Mouse (Mus musculus) stomach, embryonic 16.5 days (tissue): ENCODE results near the gene Ankdd1b. TPM values are rescaled to one million over a fixed set of nuclear protein-coding genes. Genes with fewer than 3 reads are reported as not detected.

Source experiments
- ATAC-seq: fragments of 200-750 bp; cut with Nextera tagmentation; 2 replicates; pipeline ENCODE4 v1.8.0; 2017; ENCODE audit warnings: moderate number of reproducible peaks, moderate TSS enrichment; ENCODE audit not compliant: insufficient read depth, low FRiP score
- H3K27ac ChIP-seq: fragments of 300-500 bp; sonication (generic); 2 replicates; pipeline ENCODE4 v1.5.1; 2014; ENCODE audit warnings: low read length
- H3K27me3 ChIP-seq: fragments of 300-500 bp; sonication (generic); 2 replicates; pipeline ENCODE4 v1.6.1; 2014; ENCODE audit warnings: low read length, control low read depth, mixed read lengths; ENCODE audit not compliant: control insufficient read depth, insufficient read depth
- H3K36me3 ChIP-seq: fragments of 300-500 bp; sonication (generic); 2 replicates; pipeline ENCODE4 v1.6.1; 2014; ENCODE audit warnings: low read length; ENCODE audit not compliant: control insufficient read depth, insufficient read depth
- H3K4me1 ChIP-seq: fragments of 300-500 bp; sonication (generic); 2 replicates; pipeline ENCODE4 v1.6.1; 2014; ENCODE audit warnings: low read length, control low read depth, mixed read lengths; ENCODE audit not compliant: control insufficient read depth, insufficient read depth
- H3K4me2 ChIP-seq: fragments of 300-500 bp; sonication (generic); 2 replicates; pipeline ENCODE4 v1.6.1; 2014; ENCODE audit warnings: low read depth, low read length, mixed read lengths
- H3K4me3 ChIP-seq: fragments of 300-500 bp; sonication (generic); replicated peaks from 2 replicates; pipeline ENCODE4 v1.5.1; 2014; ENCODE audit warnings: mild to moderate bottlenecking, low read length
- H3K9ac ChIP-seq: fragments of 300-500 bp; sonication (generic); 2 replicates; pipeline ENCODE4 v1.6.1; 2014; ENCODE audit warnings: low read length
- H3K9me3 ChIP-seq: fragments of 300-500 bp; sonication (generic); replicated peaks from 2 replicates; pipeline ENCODE4 v1.6.1; 2016; ENCODE audit warnings: low read length, control low read depth; ENCODE audit not compliant: control insufficient read depth
- WGBS: fragments of 180-500 bp; shearing (Covaris S2); extraction: QIAGEN DNeasy Blood & Tissue Kit; methylation state at CpG from one replicate; pipeline ENCODE4 v1.1.7; 2014; 5-methylcytosine and 5-hydroxymethylcytosine counted together
- polyA plus RNA-seq: library from polyadenylated mRNA; unstranded; fragments of >200 nt; fragmentation: Nextera tagmentation; extraction: Ambion mirVana; gene quantifications from 2 replicates; pipeline ENCODE4 v1.2.1, GENCODE M21; 2015

The Ankdd1b gene
- polyA plus RNA-seq, 1 experiment from 2014 or later = 1.9 TPM

GRCm38 (mm10) chr13:96407040-96407439, 64.0 kb downstream of the Ankdd1b start:
- Histone ChIP-seq H3K36me3 (peaks cover 13% of the 10 kb centered on the region), H3K4me3 (no peak overlapping the region), H3K27ac (no peak overlapping the region), H3K27me3 (no peaks in the 10 kb centered on the region), H3K4me2 (no peak overlapping the region), H3K9me3 (no peaks in the 10 kb centered on the region), H3K9ac (no peak overlapping the region), H3K4me1 (no peaks in the 10 kb centered on the region)
- WGBS = 70% methylated on average over 4 of the region's 4 CpGs
- ATAC-seq = peak; percentile 47; the same call in 1 of the 2 replicates

- no peak overlapping the region for H3K4me2 ChIP-seq
- no peak overlapping the region for H3K9ac ChIP-seq
- no peaks in the 10 kb centered on the region for H3K27me3 ChIP-seq
- WGBS = 88% methylated on average over 2 of the region's 2 CpGs
- H3K4me3 ChIP-seq = no peak overlapping the region
- no peaks in the 10 kb centered on the region for H3K4me1 ChIP-seq
- peaks cover 12% of the 10 kb centered on the region for H3K36me3 ChIP-seq
- no peaks in the 10 kb centered on the region for H3K9me3 ChIP-seq
- no peak for ATAC-seq
- H3K27ac ChIP-seq = no peak overlapping the region
Measured at GRCm38 (mm10) chr13:96405518-96405917, 65.5 kb downstream of the Ankdd1b start.

GRCm38 (mm10) chr13:96401251-96401650, 69.7 kb downstream of the Ankdd1b start:
- peaks cover 27% of the 10 kb centered on the region for H3K36me3 ChIP-seq

GRCm38 (mm10) chr13:96389301-96389700, 81.7 kb downstream of the Ankdd1b start:
- peak overlapping the region; percentile 68 for H3K4me2 ChIP-seq
- peak overlapping the region; percentile 82 for H3K9ac ChIP-seq
- WGBS = 23% methylated on average over 2 of the region's 2 CpGs
- peaks cover 8% of the 10 kb centered on the region; the same call in 1 of the 2 replicates for H3K36me3 ChIP-seq
- peak overlapping the region; percentile 79 for H3K4me3 ChIP-seq
- H3K27ac ChIP-seq = no peak overlapping the region
- H3K4me1 ChIP-seq = peaks cover 8% of the 10 kb centered on the region
- no peaks in the 10 kb centered on the region for H3K27me3 ChIP-seq
- H3K9me3 ChIP-seq = 0 out of 2 replicates have a peak, but pooled peaks cover 3% of the 10 kb centered on the region
- ATAC-seq = no peak

More at GRCm38 (mm10) chr13:96401251-96401650, 69.7 kb downstream of the Ankdd1b start:
- no peak overlapping the region for H3K4me3 ChIP-seq
- H3K27ac ChIP-seq = no peak overlapping the region
- no peak overlapping the region for H3K4me2 ChIP-seq
- H3K9me3 ChIP-seq = no peaks in the 10 kb centered on the region
- no peaks in the 10 kb centered on the region for H3K27me3 ChIP-seq
- WGBS = 95% methylated on average over 5 of the region's 5 CpGs
- no peak overlapping the region for H3K9ac ChIP-seq
- H3K4me1 ChIP-seq = no peaks in the 10 kb centered on the region
- no peak for ATAC-seq

GRCm38 (mm10) chr13:96388042-96388888, 82.7 kb downstream of the Ankdd1b start, which contains the start of gene Poc5:
Gene Poc5, plus strand, starts transcription at chr13:96388294.
- WGBS = under 1% methylated on average over 44 of the region's 44 CpGs
- H3K27ac ChIP-seq = peak within 1 kb of the TSS; percentile 53

GRCm38 (mm10) chr13:96377883-96378282, 93.1 kb downstream of the Ankdd1b start:
- Histone ChIP-seq H3K4me3 (no peak overlapping the region), H3K27ac (no peak overlapping the region), H3K36me3 (no peaks in the 10 kb centered on the region), H3K4me1 (no peaks in the 10 kb centered on the region), H3K4me2 (no peak overlapping the region), H3K9ac (no peak overlapping the region), H3K27me3 (no peaks in the 10 kb centered on the region), H3K9me3 (no peaks in the 10 kb centered on the region)
- ATAC-seq = no peak
- 45% methylated on average over 4 of the region's 4 CpGs for WGBS

More at GRCm38 (mm10) chr13:96388042-96388888, 82.7 kb downstream of the Ankdd1b start, which contains the start of gene Poc5:
- Histone ChIP-seq H3K27me3 (no peaks in the 10 kb centered on the region), H3K36me3 (peaks cover 4% of the 10 kb centered on the region; the same call in 1 of the 2 replicates), H3K4me3 (peak within 1 kb of the TSS; percentile 79), H3K4me1 (peaks cover 8% of the 10 kb centered on the region), H3K9ac (peak within 1 kb of the TSS; percentile 82), H3K4me2 (peak within 1 kb of the TSS; percentile 68), H3K9me3 (0 out of 2 replicates have a peak, but pooled peaks cover 3% of the 10 kb centered on the region)
- ATAC-seq = peak; percentile 100

- ATAC-seq = no peak
- Histone ChIP-seq H3K9me3 (no peaks in the 10 kb centered on the region), H3K4me2 (no peak overlapping the region), H3K27me3 (no peaks in the 10 kb centered on the region), H3K4me3 (no peak overlapping the region), H3K36me3 (no peaks in the 10 kb centered on the region), H3K27ac (no peak overlapping the region), H3K9ac (no peak overlapping the region), H3K4me1 (no peaks in the 10 kb centered on the region)
- WGBS = 83% methylated on average over 18 of the region's 18 CpGs
Measured at GRCm38 (mm10) chr13:96376871-96377270, 94.1 kb downstream of the Ankdd1b start.

GRCm38 (mm10) chr13:96375519-96375918, 95.5 kb downstream of the Ankdd1b start:
- Histone ChIP-seq H3K9me3 (no peaks in the 10 kb centered on the region), H3K4me1 (no peaks in the 10 kb centered on the region), H3K27me3 (no peaks in the 10 kb centered on the region), H3K36me3 (no peaks in the 10 kb centered on the region), H3K4me2 (no peak overlapping the region), H3K27ac (no peak overlapping the region), H3K4me3 (no peak overlapping the region), H3K9ac (no peak overlapping the region)
- no peak for ATAC-seq
- 10% methylated on average over 2 of the region's 2 CpGs for WGBS
